Mouse (Mus musculus) lung, embryonic 14.5 days (tissue): Measurements from ENCODE around the gene Pde4c. TPM values are rescaled to one million over a fixed set of nuclear protein-coding genes. Genes with fewer than 3 reads are reported as not detected.
A peak's percentile ranks its signal among the peaks of the same experiment; 100 is the strongest.

ENCODE experiments used
- ATAC-seq: fragments of 200-750 bp; cut with Nextera tagmentation; 2 replicates; pipeline ENCODE4 v1.8.0; 2017; ENCODE audit warnings: mild to moderate bottlenecking, moderate TSS enrichment, moderate library complexity; ENCODE audit not compliant: insufficient read depth
- DNase-seq: peaks from one replicate; pipeline ENCODE4 v3.0.0-alpha.2; 2015
- H3K27ac ChIP-seq: fragments of 300-500 bp; sonication (generic); 2 replicates; pipeline ENCODE4 v1.5.1; 2014; ENCODE audit warnings: low read depth, mild to moderate bottlenecking, moderate library complexity
- H3K27me3 ChIP-seq: fragments of 300-500 bp; sonication (generic); 2 replicates; pipeline ENCODE4 v1.6.1; 2014; ENCODE audit warnings: low read length, control low read depth; ENCODE audit not compliant: insufficient read depth
- H3K36me3 ChIP-seq: fragments of 300-500 bp; sonication (generic); 2 replicates; pipeline ENCODE4 v1.6.1; 2014; ENCODE audit warnings: control low read depth; ENCODE audit not compliant: insufficient read depth
- H3K4me1 ChIP-seq: fragments of 300-500 bp; sonication (generic); 2 replicates; pipeline ENCODE4 v1.6.1; 2014; ENCODE audit warnings: antibody characterized with exemption, control low read depth; ENCODE audit not compliant: insufficient read depth
- H3K4me2 ChIP-seq: fragments of 300-500 bp; sonication (generic); 2 replicates; pipeline ENCODE4 v1.6.1; 2014; ENCODE audit warnings: mild to moderate bottlenecking
- H3K4me3 ChIP-seq: fragments of 300-500 bp; sonication (generic); 2 replicates; pipeline ENCODE4 v1.5.1; 2014; ENCODE audit warnings: low read depth, low read length
- H3K9ac ChIP-seq: fragments of 300-500 bp; sonication (generic); 2 replicates; pipeline ENCODE4 v1.6.1; 2014
- H3K9me3 ChIP-seq: fragments of 300-500 bp; sonication (generic); 2 replicates; pipeline ENCODE4 v1.6.1; 2016; ENCODE audit warnings: low read depth, low read length, control low read depth
- CTCF ChIP-seq: IDR thresholded peaks from 2 replicates; pipeline ENCODE4 v1.5.1; 2016; ENCODE audit warnings: antibody characterized with exemption, low read depth
- WGBS: fragments of 180-500 bp; shearing (Covaris S2); extraction: QIAGEN DNeasy Blood & Tissue Kit; methylation state at CpG from one replicate; pipeline ENCODE4 v1.1.7; 2014; 5-methylcytosine and 5-hydroxymethylcytosine counted together
- polyA plus RNA-seq: library from polyadenylated mRNA; unstranded; fragments of >200 nt; fragmentation: Nextera tagmentation; extraction: Ambion mirVana; gene quantifications from 2 replicates; pipeline ENCODE4 v1.2.1, GENCODE M21; 2014

Pde4c gene
- polyA plus RNA-seq, 1 experiment from 2014 or later = 0.17 TPM

DNA sequence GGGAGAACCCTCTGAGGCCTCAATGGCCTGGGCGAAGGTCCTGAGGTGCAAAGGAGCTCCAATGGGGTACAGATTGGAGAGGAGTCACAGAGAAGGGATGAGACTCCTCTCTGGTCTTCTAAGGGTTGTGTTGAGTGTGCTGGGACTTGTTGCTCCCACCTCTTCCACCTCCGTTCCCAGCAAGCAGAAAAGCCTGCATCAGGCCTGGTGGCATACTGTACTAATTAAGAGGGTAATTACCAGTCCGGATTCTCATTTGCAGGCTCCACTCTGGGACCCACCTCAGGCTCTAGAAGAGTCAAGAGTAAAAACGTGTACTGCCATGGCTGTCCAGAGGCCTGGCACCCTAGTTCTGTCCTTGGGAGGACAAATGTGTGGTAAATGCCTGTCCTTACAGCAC lies 26.6 kb upstream of the Pde4c start:
- peak overlapping the region; percentile 95 for H3K27ac ChIP-seq
- H3K9ac ChIP-seq = peak overlapping the region; percentile 37; the same call in 1 of the 2 replicates
- peaks cover 28% of the 10 kb centered on the region for H3K4me1 ChIP-seq
- ATAC-seq (no peak), DNase-seq (no peak)
- no peaks in the 10 kb centered on the region for H3K27me3 ChIP-seq
- H3K36me3 ChIP-seq = peaks cover 8% of the 10 kb centered on the region; the same call in 1 of the 2 replicates
- H3K4me3 ChIP-seq = peak overlapping the region; percentile 14
- no peaks in the 10 kb centered on the region for H3K9me3 ChIP-seq
- WGBS = 38% methylated on average over 4 of the region's 4 CpGs
- TF ChIP-seq CTCF = no peak
- peak overlapping the region; percentile 59 for H3K4me2 ChIP-seq

DNA sequence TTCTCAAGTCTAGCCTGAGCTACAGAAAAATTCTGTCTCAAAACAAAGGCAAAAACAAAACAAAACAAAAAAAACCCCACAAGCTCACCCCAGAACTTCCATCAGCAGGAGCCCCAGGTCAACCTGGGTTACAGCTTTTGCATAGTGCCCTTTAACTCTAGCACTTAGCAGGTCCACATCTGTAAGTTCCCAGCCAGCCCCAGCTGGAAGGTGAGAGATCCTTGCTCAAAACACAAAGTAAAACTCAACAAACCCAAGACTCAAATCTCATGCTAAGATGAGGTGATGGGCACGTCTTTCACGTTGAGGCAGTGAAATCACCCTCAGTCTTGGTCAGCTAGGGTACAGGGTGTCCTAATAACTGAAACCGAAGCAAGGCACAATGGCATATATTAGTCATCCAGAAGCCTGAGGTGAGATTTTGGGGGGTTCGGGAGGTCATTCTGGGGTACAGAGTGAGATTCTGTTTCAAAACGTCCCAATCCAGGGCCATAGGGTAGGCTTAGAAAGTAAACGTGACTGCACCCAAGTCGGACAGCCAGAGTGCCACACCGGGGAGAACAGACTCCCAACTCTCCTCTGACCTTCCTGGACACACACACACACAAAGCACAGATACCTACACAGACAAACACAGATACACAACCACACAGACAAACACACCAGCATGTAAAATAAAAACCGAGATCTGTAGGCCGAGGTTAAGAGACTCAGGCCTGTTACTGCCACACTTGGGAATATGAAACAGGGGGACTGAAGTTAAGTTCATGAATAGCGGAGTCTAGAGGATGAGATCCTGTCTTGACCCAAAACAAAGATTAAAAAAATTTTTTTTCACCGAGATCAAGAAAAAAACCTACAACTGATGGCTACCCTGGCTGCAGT lies 25.9 kb upstream of the Pde4c start:
- Histone ChIP-seq H3K36me3 (peaks cover 13% of the 10 kb centered on the region; the same call in 1 of the 2 replicates), H3K4me3 (peak overlapping the region; percentile 97), H3K4me2 (peak overlapping the region; percentile 73), H3K9ac (peak overlapping the region; percentile 55), H3K27me3 (no peaks in the 10 kb centered on the region), H3K9me3 (no peaks in the 10 kb centered on the region), H3K27ac (peak overlapping the region; percentile 95), H3K4me1 (peaks cover 23% of the 10 kb centered on the region)
- 62% methylated on average over 12 of the region's 12 CpGs for WGBS
- ATAC-seq = no peak
- TF ChIP-seq CTCF = no peak
- no peak for DNase-seq

DNA sequence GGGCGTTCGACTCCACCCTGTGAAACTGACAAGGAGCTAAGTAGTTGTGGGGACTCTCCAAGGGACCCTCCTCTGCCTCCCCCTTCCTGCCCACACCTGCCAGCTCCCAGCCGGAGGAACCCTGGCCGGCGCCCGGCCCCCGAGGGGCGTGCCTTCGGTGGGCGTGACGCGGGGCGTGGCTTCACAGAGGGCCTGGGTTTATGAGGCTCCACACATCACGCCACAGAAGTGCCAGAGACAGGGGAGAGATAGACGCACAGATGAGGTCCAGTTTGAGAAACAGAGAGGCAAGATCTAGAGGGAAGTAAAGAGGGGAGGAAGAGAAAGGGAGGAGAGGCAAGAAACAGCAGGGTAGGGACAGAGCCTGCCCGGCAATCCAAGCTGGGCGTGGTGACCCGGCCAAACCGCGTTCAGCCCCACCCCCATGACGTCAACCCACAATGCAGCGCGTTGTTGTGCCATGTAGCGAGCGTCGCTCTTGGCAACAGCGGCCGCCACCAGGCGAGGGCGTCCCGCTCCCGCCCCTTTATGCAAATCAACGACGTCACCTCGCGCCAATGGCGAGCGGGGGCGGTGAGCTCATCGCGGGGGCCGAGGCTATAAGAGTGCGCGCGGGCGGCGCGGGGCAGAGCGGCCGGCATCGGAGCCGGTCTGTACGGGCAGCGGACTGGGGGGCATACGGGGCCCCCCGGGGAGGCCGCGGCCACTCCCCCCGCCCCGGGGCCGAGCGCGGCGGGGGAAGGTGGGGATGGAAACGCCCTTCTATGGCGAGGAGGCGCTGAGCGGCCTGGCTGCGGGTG lies 25.0 kb upstream of the Pde4c start, which contains the start of gene Jund:
Gene Jund, plus strand, starts transcription at position 640 of the 800 bp plus-strand sequence.
- Histone ChIP-seq H3K4me3 (peak within 1 kb of the TSS; percentile 97), H3K36me3 (peaks cover 16% of the 10 kb centered on the region; the same call in 1 of the 2 replicates), H3K9ac (peak within 1 kb of the TSS; percentile 99), H3K9me3 (no peaks in the 10 kb centered on the region), H3K27ac (peak within 1 kb of the TSS; percentile 99), H3K4me2 (peak within 1 kb of the TSS; percentile 73), H3K27me3 (no peaks in the 10 kb centered on the region), H3K4me1 (peaks cover 23% of the 10 kb centered on the region)
- DNase-seq (peak; percentile 100), ATAC-seq (peak; percentile 84)
- TF ChIP-seq CTCF = peak; percentile 28; the same call in 1 of the 2 replicates
- WGBS = under 1% methylated on average over 69 of the region's 69 CpGs

DNA sequence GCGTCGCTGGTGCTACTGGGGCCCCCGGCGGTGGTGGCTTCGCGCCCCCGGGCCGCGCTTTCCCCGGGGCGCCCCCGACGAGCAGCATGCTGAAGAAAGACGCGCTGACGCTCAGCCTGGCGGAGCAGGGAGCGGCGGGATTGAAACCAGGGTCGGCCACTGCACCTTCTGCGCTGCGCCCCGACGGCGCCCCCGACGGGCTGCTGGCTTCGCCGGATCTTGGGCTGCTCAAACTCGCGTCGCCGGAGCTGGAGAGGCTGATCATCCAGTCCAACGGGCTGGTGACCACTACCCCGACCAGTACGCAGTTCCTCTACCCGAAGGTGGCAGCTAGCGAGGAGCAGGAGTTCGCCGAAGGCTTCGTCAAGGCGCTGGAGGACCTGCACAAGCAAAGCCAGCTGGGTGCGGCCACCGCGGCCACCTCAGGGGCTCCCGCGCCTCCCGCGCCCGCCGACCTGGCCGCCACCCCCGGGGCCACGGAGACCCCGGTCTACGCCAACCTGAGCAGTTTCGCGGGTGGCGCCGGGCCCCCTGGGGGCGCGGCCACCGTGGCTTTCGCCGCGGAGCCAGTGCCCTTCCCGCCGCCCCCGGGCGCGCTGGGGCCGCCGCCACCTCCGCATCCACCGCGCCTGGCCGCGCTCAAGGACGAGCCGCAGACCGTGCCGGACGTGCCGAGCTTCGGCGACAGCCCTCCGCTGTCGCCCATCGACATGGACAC lies 24.2 kb upstream of the Pde4c start:
- no peaks in the 10 kb centered on the region for H3K9me3 ChIP-seq
- no peaks in the 10 kb centered on the region for H3K27me3 ChIP-seq
- H3K27ac ChIP-seq = peak overlapping the region; percentile 99
- H3K9ac ChIP-seq = peak overlapping the region; percentile 99
- H3K36me3 ChIP-seq = peaks cover 18% of the 10 kb centered on the region
- under 1% methylated on average over 85 of the region's 89 CpGs for WGBS
- DNase-seq (no peak), ATAC-seq (peak; percentile 6)
- peak overlapping the region; percentile 97 for H3K4me3 ChIP-seq
- 0 out of 2 replicates have a peak, but pooled peaks have one; percentile 16 for TF ChIP-seq CTCF
- H3K4me2 ChIP-seq = peak overlapping the region; percentile 73
- H3K4me1 ChIP-seq = peaks cover 23% of the 10 kb centered on the region

DNA sequence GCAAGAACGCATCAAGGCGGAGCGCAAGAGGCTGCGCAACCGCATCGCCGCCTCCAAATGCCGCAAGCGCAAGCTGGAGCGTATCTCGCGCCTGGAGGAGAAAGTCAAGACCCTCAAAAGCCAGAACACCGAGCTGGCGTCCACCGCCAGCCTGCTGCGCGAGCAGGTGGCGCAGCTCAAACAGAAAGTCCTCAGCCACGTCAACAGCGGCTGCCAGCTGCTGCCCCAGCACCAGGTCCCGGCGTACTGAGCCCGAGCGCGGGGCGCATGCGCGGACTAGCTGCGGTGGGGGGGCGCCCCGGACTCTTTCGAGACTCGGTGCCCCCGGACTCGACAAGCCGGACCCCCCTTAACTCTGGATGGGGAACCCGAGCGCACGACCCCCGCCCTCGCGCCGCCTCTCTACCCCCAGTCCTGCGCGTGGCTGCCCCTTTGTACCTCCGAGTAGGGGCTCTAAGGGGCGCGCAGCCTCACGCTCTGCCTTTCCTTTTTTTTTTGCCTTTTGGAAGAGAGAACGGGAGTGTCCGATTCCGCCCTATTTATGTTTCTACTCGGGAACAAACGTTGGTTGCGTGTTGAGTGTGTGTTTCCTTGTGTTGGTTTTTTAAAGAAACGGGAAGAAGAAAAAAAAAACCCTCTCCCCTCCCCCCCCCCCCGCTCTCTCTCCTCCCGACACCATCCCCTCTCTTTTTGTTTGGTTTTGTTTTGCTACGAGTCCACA lies 23.5 kb upstream of the Pde4c start:
- H3K9ac ChIP-seq = peak overlapping the region; percentile 99
- WGBS = under 1% methylated on average over 58 of the region's 59 CpGs
- DNase-seq (peak; percentile 88), ATAC-seq (no peak)
- H3K4me1 ChIP-seq = peaks cover 23% of the 10 kb centered on the region
- H3K9me3 ChIP-seq = no peaks in the 10 kb centered on the region
- H3K27me3 ChIP-seq = no peaks in the 10 kb centered on the region
- H3K4me3 ChIP-seq = peak overlapping the region; percentile 97
- H3K27ac ChIP-seq = peak overlapping the region; percentile 99
- peaks cover 20% of the 10 kb centered on the region for H3K36me3 ChIP-seq
- TF ChIP-seq CTCF = no peak
- peak overlapping the region; percentile 73 for H3K4me2 ChIP-seq

DNA sequence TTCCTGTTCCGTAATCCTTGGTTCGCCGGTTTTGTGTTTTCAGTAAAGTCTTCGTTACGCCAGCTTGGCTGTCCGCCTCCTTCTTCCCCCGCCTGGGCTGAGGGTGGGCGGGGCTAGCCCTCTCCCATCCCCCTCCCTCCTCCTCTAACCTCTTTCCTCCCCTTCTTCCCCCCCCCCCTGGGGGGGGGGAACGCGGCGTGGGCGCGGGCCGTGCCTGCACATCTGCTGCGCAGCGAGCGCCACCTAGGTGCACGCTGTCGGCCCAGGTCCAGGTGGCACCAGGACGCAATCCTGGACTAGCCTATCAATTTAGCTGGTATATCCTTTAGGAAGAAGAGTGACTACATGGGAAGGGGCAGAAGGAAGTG lies 23.0 kb upstream of the Pde4c start:
- Histone ChIP-seq H3K4me3 (peak overlapping the region; percentile 97), H3K27me3 (no peaks in the 10 kb centered on the region), H3K27ac (peak overlapping the region; percentile 99), H3K9ac (peak overlapping the region; percentile 99), H3K4me1 (peaks cover 21% of the 10 kb centered on the region), H3K9me3 (no peaks in the 10 kb centered on the region), H3K36me3 (peaks cover 20% of the 10 kb centered on the region), H3K4me2 (peak overlapping the region; percentile 73)
- ATAC-seq (no peak; the same call in 1 of the 2 replicates), DNase-seq (peak; percentile 96)
- peak; percentile 83 for TF ChIP-seq CTCF
- WGBS = under 1% methylated on average over 20 of the region's 20 CpGs
